Mouse (Mus musculus): Measurements from ENCODE around the gene Axin1. TPM values are rescaled to one million over a fixed set of nuclear protein-coding genes. Genes with fewer than 3 reads are reported as not detected.

The Axin1 gene
- total RNA-seq (2023), result 10 to 100 TPM; 82.9 to 91.9 TPM

DNA sequence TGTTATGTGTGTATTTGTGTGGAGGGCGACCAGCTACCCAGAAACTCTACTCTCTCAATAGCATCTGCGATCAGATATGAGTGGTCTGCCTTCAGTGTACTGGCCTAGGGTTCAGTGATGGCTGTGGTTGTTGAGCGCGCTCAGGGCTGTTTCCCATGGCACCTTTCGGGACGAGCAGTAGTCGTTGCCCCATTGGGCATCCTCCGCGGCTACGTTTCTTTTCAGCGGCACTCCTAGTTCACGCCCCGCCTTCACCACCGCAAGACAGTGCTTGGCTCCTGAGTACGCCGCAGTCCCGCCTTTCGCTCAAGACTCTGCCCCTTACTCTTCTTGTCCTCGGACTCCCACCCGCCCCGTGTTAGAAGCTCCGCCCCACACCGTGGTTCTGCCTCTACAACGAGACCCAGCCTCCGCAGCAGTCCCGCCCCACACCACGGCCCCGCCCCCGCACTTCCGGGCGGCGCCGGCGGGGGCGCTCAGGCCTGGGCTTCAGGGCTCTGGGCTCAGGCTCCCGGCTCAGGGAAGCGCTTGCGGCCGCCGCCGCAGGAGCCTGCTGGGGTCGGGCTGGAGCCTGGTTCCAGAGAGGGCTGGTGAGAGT, at the start of gene Axin1:
Axin1 (plus strand) TSS at position 450 of the 598 bp plus-strand sequence.

DNA sequence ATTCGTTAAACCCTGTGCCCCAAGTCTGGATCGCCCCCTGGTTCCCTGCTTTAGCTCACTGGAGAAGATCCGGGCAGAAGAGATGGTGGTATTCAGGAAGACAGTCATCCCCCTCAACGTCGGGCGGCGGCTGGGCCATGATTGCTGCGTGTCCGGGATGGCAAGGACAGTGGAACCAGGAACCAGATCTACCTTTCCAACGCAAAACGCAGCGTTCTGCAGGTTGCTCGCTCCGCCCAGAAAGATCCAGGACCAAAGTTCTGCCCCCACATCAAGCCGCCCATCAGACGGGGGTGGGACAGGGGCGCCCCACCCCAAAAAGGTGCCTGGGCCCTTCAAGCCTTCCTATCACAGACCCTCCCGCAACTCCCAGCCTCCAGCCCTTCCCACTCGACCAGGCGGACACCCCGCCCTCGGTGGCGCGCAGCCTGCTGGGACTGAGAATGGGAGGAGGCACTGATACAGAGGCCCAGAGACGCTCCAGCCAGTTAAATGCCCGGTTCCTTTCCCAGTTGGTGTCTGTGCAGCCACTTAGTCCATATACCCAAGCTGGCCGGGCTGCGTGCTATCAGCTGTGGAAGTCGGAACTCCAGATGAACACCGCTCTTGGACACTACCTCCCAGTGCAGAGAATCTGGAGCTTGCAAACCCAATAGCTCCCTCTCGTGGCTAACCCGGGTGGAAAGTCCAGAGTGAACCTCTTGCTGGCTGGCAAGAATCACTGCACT, 48.4 kb upstream of the Axin1 start, which contains the start of gene Decr2:
Decr2 (minus strand) TSS at position 433 of the 728 bp plus-strand sequence.

DNA sequence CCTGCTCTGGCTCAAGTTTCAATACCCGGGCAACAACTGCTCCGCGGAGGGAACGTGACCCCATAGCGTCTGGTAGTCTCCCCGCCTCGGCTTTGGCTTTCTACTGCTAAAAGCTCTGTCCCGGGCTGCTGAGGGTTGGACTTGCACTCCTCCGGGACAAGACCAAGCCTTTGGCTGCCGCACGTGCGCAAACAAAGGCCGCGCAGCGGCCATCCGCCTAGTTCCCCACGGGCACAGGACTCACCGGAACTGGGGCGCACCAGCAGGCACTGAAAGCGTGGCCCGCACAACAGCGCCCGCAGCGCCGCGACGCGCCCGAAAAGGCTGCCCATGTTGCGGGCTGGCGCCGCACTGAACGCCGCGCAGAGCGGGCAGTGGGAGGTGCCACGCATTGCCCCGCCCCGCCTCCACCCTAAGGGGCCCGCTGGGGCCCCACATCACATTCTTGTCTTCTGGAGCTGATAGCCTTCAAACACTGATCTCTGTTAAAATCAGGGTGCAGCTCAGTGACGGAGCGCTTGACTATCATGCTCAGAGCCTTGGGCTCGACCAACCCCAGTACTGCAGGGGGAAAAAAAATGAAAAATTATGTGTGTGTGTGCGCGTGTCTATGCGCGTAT, 43.3 kb upstream of the Axin1 start, which contains the start of gene Nme4:
Nme4 (minus strand) TSS at position 482 of the 620 bp plus-strand sequence.

DNA sequence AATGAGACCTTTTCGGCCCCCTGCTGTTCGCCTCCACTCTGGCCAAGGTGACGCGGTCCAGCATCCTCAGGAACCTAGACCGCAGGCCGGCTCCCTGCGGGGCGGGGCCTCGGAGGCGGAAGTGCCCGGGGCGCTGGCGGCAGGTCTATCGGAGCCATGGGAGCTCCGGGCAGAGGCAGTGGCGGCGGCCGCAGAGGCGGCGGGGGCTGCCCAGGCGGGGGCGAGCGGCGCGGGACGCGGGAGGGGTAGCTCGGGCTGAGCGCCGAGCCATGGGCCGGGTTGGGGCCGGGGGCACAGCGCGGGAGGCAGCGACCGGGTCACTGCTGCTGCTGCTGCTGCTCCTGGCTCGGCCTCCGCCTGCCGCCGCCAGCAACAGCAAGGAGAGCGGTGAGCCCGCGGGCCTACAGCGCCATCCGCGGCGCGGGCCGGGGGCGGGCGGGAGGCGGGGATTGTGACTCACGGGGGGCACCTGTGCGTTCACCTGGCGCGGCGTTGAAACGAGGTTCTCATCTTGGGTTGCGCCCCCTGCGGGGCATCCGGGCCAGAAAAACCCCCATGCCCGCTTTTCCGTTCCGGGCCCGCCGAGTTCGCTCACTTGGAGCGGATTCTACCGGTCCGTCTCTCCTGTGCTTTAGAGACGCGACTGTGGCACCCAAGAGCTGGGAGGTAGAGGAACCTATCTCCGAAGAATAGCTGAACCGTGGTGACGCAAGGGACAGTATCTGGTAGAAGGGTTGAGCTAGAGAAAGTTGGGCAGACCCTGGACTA, 25.1 kb upstream of the Axin1 start, which contains the start of gene Tmem8:
Tmem8 (plus strand) TSS at position 119 of the 768 bp plus-strand sequence.

DNA sequence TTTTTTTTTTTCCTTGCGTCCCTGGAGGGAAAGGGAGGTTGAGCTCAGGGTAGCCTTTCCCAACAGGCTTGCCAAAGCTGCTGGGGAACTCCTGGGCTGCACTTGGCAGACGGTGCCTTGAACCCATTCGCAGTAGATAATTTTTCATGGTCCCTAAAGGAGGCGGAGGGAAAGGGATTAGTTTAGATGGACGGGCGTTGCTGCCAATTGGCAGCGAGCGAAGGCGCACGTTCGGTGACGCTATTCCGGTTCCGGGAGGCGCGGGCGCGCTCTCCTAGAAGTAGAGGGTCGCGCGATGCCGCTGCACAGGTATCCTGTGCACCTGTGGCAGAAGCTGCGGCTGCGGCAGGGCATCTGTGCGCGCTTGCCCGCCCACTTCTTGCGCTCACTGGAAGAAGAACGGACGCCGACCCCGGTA, 15.2 kb upstream of the Axin1 start, which contains the start of gene Mrpl28:
Mrpl28 (plus strand) TSS at position 234 of the 418 bp plus-strand sequence.

DNA sequence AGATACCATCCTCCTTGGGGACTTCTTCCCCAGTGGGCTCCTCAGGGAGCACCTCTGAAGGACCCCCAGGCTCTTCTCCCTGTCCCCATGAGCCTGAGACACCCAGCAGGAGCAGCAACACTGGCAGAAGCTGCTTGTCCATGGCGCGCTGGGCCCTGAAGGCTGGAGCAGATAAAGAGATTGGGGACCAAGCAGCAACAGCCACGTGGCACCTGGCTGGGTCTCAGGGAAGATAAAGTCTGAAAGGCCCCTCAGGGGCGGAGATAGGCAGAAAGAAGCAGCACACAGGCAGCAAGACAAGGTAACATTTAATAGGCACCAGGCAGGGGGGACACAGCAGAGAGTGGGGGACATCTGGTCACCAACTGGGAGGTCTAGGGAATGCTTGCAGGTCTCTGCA, 60.4 kb downstream of the Axin1 start, which contains the start of gene Pdia2:
Pdia2 (minus strand) TSS at position 196 of the 400 bp plus-strand sequence.

DNA sequence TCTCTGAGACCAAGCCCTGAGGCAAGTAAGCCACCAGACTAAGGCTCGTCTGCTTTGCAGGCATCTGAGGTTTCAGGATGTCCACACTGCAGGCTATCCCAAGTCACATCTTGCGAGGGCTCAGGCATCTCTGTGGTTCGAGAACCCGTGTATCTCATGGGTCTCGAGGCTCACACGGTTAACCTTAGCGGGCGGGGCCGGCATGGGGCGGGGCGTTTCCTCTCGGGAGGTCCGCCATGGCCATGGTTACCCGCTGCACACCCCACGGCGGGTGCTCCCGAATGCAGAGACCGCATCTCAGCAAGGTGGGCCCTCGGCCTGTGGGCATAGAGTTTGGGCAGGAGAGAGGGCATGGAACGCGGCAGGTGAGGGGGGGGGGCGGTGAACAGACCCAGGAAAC, 64.2 kb downstream of the Axin1 start, which contains the start of gene Rgs11:
Rgs11 (plus strand) TSS at position 215 of the 400 bp plus-strand sequence.

DNA sequence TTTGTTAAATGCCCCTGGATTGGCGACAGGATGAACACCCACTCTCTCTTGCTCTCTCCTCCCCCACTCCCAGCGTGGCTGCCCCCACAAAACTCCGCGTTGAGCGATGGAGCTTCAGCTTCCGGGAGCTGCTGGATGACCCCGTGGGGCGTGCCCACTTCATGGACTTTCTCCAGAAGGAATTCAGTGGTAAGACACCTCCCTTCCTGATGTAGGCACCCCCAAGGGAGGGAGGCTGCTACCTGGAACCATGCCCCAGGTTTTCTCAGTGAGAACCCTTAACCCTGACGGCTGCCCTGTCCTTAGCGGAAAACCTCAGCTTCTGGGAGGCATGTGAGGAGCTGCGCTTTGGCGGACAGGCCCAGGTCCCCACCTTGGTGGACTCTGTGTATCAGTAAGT, 69.2 kb downstream of the Axin1 start, which contains the start of gene Arhgdig:
Arhgdig (minus strand) TSS at position 101 of the 400 bp plus-strand sequence.

DNA sequence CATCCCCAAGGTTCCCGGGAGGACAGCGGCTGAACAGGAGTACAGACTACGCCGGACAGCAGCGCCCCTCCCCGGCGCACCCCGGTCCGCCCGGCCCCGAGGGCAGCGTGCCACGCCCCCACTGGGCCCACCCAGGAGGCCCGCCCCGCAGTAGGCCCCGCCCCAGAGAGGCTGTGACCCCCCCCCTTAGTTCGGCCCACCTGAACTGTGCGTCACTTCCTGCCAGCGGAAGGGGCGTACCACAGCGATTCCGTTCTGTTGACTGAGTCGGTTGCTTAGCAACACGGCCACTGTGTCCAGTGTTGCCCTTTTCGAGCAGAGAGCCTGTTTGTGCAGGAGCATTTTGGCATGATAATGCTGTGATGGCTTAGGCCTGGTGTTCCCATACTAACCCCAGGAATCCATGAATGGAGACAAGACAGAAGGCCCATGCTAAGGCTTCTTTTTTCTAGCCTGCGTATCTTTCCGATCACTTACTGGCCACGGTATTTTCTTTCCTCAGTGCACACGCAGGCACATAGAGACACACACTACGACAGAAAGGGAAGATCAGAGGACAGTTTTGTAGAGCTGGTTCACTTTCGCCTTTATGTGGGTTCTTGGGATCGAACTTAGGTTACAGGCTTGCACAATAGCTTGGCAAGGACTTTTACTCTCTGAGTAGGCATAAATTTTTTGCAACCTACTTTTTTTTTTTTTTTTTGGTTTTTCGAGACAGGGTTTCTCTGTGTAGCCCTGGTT, 105.8 kb downstream of the Axin1 start, which contains the start of gene Fam234a:
Fam234a (minus strand) TSS at position 142 of the 741 bp plus-strand sequence.

Other genes with a start within 250 kb of the Axin1 start
- 10 to 100 TPM; 27.3 to 37.8 TPM for gene Rab40c, start 219.0 kb upstream of the Axin1 start, total RNA-seq (2023)
- 10 to 100 TPM; 84.4 to 92.2 TPM for gene Pigq, start 193.8 kb upstream of the Axin1 start, total RNA-seq (2023)
- not detected for gene Nhlrc4, start 193.7 kb upstream of the Axin1 start, total RNA-seq (2023)
- not detected for gene A930017K11Rik, start 186.1 kb upstream of the Axin1 start, total RNA-seq (2023)
- gene Capn15, start 152.9 kb upstream of the Axin1 start, total RNA-seq (2023), result 10 to 100 TPM; 42.6 to 48.1 TPM
- 10 to 100 TPM; 10.4 to 11.9 TPM for gene Rab11fip3, start 69.1 kb upstream of the Axin1 start, total RNA-seq (2023)
- gene Decr2, start 48.4 kb upstream of the Axin1 start, total RNA-seq (2023), result 1 to 10 TPM; 4.1 to 5.3 TPM
- 1 to 10 TPM; 1.0 to 1.8 TPM for gene Nme4, start 43.1 kb upstream of the Axin1 start, total RNA-seq (2023)
- 10 to 100 TPM; 24.7 to 26.6 TPM for gene Tmem8, start 25.4 kb upstream of the Axin1 start, total RNA-seq (2023)
- 10 to 100 TPM; 47.7 to 60.0 TPM for gene Mrpl28, start 15.2 kb upstream of the Axin1 start, total RNA-seq (2023)
- not detected for gene Pdia2, start 60.4 kb downstream of the Axin1 start, total RNA-seq (2023)
- gene Rgs11, start 64.3 kb downstream of the Axin1 start, total RNA-seq (2023), result 1 to 10 TPM; 2.1 to 2.8 TPM
- gene Arhgdig, start 69.1 kb downstream of the Axin1 start, total RNA-seq (2023), result not detected
- gene Fam234a, start 105.6 kb downstream of the Axin1 start, total RNA-seq (2023), result 10 to 100 TPM; 13.6 to 17.1 TPM
- 100 to 1,000 TPM in 1 of 2 experiments, 10 to 100 TPM in 1; 86.3 to 100 TPM for gene Luc7l, start 114.2 kb downstream of the Axin1 start, total RNA-seq (2023)